Mouse (Mus musculus) embryo, embryonic 9.5 days (tissue): ENCODE results near the gene Galns.
"Not testable (repeated sequence)": the region's sequence is repeated elsewhere in the genome, so short reads cannot be mapped to it uniquely, and the experiment has no call there.

ENCODE experiments used
- DNase-seq: peaks from one replicate; pipeline ENCODE4 v3.0.0-alpha.2; 2017; ENCODE audit errors: extremely low spot score

Gene Galns

GRCm38 (mm10) chr8:122593783-122594507 is 17.3 kb downstream of the Galns start:
- no peak for DNase-seq

- no peak for DNase-seq
Observed at GRCm38 (mm10) chr8:122593240-122593639, 18.0 kb downstream of the Galns start.

DNA sequence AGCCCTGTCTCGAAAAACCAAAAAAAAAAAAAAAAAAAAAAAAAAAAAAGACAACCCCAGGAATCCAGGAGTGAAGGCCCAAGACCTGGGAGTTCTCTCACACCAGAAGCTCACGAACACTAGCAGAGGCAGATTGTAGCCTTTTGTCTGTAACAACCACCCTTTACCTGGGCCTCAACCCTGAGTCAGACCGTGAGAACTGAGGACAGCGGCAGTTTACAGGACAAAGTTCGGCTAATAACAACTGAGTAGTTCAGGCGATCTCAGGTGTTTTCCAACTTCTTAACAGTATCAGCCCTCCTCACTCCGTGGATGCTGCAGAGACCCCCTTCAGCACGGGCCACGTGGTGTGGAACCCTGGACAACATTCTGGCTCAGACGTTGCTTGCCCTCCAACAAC is 24.5 kb downstream of the Galns start:
- DNase-seq: no peak

DNA sequence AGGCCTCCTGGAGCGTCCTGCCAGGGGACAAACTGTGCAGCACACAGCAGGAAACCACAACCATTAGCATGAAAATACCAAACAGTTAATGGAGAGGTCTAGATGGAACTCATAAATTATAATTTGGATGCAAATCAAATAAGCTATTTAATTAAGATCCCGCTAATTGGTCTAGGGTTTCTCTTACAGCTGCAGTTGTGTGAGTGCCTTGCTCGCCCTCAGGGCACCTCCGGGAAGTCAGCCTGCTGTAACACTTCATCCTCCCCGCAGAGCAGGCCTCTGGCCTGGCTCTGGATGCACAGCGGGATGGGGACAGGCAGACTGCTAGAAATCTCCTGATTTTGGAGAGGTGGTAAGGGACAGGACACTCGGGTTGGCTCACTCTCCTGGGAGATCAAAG is 25.1 kb downstream of the Galns start:
- DNase-seq: no peak

DNA sequence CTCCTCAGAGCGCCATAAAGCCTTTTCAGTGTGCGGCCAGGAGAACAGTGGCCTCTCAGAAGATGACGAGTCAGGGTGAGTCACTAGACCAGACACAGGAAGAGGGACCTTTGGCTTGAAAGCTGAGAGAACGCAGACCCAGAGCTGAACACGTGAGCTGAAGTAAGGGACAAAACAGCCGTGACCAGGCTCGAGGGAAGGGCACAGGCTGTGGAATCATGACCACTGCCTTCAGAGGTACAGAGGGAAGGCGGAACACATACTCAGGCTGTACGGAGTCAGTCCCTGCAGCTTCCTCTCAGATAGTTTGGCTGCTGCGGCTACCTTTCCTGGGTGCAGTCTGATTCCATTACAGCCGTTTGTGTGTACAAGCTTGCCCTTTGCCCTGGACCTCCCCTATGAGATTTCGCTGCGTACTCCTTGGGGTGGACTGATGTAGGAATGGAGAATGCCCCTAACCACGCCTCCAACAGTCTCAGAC is 25.8 kb downstream of the Galns start:
- DNase-seq: no peak

DNA sequence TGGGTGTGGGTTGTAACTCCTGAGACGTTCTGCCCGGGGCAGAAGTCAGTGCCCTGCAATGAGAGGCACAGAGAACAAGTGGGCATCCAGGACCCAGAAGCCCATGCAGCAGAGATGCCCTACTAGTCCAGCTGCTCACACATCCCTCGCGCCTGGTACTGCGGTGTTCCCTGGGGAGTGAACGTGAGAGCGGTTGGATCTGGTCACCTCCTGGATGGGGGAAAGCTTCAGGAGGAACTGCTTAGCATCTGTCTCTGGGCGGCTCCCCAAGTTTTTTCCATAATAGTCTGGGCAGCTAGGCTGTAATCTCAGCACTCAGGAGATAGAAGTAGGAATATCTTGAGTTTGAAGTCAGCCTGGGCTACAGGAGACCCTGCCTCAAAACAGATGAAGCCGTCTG is 26.3 kb downstream of the Galns start:
- no peak for DNase-seq

DNA sequence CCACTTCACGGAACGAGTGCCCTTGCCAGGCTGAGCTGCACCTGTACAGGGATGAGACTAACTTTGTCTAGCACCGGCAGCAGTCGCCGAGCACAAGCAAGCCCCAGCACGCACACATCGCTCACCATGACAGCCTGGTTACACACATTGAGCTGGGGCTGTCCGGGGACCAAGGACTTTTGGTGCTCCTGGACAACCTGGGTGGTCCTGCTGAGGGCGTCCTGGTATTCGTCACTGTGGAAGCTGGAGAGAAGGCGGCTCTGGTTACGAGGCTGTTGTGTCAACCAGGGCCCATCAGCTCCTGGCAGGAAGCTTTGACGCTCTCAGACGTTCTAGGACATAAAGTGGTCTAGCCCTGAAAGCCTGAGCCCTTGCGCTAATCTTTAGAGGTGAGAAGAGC is 30.3 kb downstream of the Galns start:
- DNase-seq: no peak

GRCm38 (mm10) chr8:122579196-122579595 is 32.1 kb downstream of the Galns start:
- peak; percentile 40 for DNase-seq

DNA sequence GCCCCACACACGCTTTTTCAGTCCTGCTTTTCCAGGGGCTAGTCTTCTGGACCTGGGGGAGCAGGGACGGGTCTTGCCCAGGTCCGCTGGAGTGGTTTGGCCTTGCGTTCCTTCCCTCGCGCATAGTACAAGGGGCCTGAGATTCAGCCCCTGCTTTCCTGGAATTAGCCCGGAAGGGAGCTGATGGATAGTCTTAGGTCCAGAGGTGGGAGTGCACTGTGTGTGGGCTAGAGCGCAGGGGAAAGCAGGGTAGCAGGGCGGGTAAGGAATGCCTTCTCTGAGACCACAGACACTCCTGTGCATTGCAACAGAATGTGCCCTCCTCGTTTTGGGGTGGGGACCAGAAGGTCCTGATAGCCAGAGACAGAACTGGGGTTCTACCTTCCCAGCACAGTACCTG is 34.1 kb downstream of the Galns start:
- no peak for DNase-seq

GRCm38 (mm10) chr8:122576648-122577022 is 34.6 kb downstream of the Galns start, which contains the start of gene Aprt:
Aprt (minus strand) TSS chr8:122576909.
- DNase-seq: peak; percentile 98

DNA sequence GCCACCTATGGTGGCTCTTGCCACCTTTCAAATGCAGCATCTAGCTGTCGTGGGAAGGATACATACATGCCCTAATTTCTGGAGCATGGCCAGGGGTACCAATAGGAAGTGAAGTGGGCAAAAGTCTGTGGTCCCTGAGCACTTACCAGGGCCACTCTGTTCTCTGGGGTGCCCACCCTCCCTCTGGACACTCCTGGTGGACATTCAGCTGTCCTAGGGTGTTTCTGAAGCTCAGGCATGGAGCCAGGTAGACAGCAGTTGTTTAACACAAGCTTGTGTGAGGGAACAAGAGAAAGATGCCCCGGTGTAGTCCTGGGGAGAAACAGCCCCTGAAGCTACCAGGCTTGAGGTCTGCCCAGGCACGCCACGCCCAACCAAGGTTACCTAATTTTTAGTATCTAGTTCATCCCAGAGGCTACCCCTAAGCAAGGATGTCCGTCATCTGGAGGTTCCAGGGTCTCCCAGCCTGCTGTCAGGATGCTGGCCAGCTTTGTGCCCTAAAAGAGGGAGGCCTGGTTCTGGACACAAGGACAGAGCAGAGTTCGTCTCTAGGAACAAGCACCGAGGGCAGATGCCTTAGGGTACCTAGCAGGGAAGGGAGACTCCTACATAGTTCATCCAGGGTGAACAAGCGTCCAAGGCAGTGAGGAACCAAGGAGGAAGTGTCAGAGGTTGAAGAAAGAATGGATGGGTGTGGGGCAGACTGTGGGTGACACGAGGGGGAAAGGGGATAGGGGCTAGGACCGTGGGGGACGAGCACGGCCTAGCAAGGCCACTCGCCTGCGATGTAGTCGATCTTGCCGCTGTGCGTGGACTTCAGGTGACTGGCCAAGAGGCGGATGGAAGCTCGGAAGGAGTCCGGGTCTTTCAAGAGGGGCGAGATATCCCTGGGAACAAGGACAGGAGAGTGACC is 35.3 kb downstream of the Galns start:
- DNase-seq: peak; percentile 42

GRCm38 (mm10) chr8:122575286-122575685 is 36.0 kb downstream of the Galns start:
- DNase-seq: no peak

GRCm38 (mm10) chr8:122574667-122575251 is 36.5 kb downstream of the Galns start:
- DNase-seq: no peak

DNA sequence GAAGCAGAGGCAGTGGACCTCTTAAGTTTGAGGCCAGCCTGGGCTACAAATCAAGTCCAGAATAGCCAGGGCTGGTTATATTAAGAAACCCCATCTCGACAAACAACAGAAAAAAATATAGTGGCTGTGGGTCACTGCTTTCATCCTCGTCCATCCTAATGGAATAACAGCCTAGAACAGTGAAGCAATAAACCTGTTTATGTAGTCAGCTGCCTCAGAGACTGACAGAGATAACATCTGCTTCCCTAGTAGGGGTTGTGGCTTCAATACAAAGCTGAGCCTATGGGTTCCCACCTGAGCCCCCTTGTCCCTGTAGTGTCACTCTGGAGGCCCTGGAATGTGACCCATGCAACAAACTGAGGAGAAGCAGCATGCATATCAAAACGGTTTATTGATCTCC is 37.0 kb downstream of the Galns start:
- no peak for DNase-seq

DNA sequence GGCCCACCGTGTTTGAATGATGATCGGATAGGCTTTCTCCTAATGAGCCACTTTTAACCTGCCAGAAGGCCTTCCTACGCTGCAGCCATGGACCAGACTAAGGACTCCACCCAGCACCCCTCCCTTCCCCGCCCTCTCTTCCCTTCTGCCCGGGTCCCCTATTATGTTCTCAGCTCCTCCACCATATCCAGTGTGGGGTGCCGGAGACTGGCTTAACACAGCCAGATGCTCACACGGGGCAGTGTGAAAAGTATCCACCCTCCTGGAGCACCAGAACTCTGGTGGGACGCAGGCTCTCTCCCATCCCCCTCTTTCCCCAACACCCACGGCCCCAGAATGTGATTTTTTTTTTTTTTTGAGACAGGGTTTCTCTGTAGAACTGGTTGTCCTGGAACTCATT is 37.7 kb downstream of the Galns start:
- DNase-seq: no peak

DNA sequence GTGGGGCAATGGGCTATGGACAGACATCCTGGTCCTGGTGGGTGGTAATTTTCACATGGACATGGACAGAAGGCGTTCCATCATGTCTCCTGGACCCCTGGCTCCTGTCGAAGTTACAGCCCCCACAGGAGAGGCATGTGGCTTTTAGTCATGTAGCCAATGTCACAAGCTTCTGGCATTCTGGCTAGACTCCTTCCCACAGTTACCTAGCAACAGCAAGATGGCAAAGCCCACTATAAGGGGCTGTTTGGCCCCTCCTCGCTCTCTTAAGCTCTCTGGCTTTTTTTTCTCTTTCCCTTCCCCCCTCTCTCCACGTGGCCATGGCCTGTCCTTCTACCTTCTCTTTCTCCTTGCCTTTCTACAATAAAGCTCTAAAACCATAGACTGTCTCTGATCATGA is 38.1 kb downstream of the Galns start:
- not testable (repeated sequence) for DNase-seq

GRCm38 (mm10) chr8:122572751-122573150 is 38.5 kb downstream of the Galns start:
- DNase-seq: no peak

- DNase-seq: no peak
Observed at GRCm38 (mm10) chr8:122571750-122572267, 39.5 kb downstream of the Galns start.

- DNase-seq: no peak
Observed at GRCm38 (mm10) chr8:122571153-122571552, 40.1 kb downstream of the Galns start.

GRCm38 (mm10) chr8:122569996-122570395 is 41.3 kb downstream of the Galns start:
- no peak for DNase-seq

DNA sequence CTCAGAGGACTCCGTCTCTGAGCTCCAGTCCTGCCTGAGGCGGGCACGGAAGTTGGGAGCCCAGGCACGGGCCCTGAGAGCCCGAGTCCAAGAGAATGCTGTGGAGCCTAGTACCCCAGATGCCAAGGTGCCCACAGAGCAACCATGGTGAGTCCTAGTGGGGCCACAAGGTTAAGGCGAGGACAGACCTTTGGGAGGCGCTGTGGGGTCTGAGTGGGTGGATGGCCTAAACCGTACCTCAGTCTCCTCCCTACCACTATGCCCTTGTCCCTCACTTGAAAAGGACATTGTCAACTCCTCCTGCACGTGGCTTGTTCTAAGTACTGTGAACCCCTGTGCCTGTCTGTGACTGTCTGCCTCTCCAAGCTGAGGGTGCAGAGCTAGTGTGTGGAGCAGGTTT is 41.9 kb downstream of the Galns start:
- DNase-seq: no peak

DNA sequence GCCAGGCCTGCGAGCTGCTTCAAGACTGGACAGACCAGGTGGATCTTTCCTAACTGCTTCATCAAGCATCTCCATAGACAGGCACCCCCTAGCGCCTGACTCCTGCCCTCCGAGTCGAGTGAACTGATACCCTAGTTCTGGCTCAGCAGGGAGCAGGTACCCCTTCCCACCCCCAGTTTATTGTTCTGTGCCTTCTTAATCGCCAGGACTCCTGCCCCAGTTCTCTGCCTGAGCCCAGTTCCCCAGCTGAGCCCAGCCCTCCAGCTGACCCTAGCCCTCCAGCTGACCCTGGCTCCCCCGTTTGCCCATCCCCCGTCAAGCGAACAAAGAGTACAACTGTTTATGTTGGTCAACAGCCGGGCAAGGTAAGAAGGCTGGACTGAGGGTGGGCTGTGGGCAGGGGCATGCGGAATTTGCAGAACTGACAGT is 42.4 kb downstream of the Galns start:
- DNase-seq: peak; percentile 55
